Mouse (Mus musculus) kidney, adult 2 months (tissue): Measurements from ENCODE around the gene Apaf1. TPM values are rescaled to one million over a fixed set of nuclear protein-coding genes. Genes with fewer than 3 reads are reported as not detected.

ENCODE experiments used
- DNase-seq: peaks from one replicate; pipeline ENCODE4 v3.0.0; 2021
- H3K27ac ChIP-seq: fragments of 200-500 bp; 2 replicates; pipeline ENCODE4 v1.5.1; 2012; ENCODE audit warnings: low read depth, low read length, control low read depth, inconsistent platforms; ENCODE audit not compliant: insufficient read depth
- H3K27me3 ChIP-seq: fragments of 200-500 bp; replicated peaks from 2 replicates; pipeline ENCODE4 v1.6.1; 2012; ENCODE audit warnings: mild to moderate bottlenecking, moderate library complexity, low read length, inconsistent platforms; ENCODE audit not compliant: control insufficient read depth, insufficient read depth
- H3K36me3 ChIP-seq: fragments of 200-500 bp; 2 replicates; pipeline ENCODE4 v1.6.1; 2012; ENCODE audit warnings: mild to moderate bottlenecking, moderate library complexity, low read length, inconsistent platforms; ENCODE audit not compliant: control insufficient read depth, insufficient read depth
- H3K4me1 ChIP-seq: fragments of 200-500 bp; 2 replicates; pipeline ENCODE4 v1.6.1; 2011; ENCODE audit warnings: low read length; ENCODE audit not compliant: control insufficient read depth, insufficient read depth
- H3K4me3 ChIP-seq: fragments of 200-500 bp; 2 replicates; pipeline ENCODE4 v1.5.1; 2011; ENCODE audit warnings: mild to moderate bottlenecking, low read depth, low read length, control low read depth; ENCODE audit not compliant: insufficient read depth
- CTCF ChIP-seq: fragments of 200-500 bp; conservative IDR thresholded peaks from 2 replicates; pipeline ENCODE4 v1.5.1; 2011; ENCODE audit warnings: low read depth, mild to moderate bottlenecking, control low read depth, low read length, moderate library complexity, mixed read lengths; ENCODE audit not compliant: insufficient read depth, insufficient read length
- POLR2A ChIP-seq: fragments of 200-500 bp; IDR thresholded peaks from one replicate; pipeline ENCODE4 v1.6.1; 2011; ENCODE audit warnings: low read depth, low read length, control low read depth
- WGBS: fragments of 180-500 bp; shearing (Covaris S2); methylation state at CpG from one replicate; pipeline ENCODE4 v1.1.7; 2018; 5-methylcytosine and 5-hydroxymethylcytosine counted together
- polyA plus RNA-seq: library from polyadenylated mRNA; depleted of rRNA; stranded (reverse); fragments of >200 nt; gene quantifications from 2 replicates; pipeline ENCODE4 v1.2.3, GENCODE M21; 2012

Apaf1 gene
- polyA plus RNA-seq, 1 experiment = 4.4 TPM

DNA sequence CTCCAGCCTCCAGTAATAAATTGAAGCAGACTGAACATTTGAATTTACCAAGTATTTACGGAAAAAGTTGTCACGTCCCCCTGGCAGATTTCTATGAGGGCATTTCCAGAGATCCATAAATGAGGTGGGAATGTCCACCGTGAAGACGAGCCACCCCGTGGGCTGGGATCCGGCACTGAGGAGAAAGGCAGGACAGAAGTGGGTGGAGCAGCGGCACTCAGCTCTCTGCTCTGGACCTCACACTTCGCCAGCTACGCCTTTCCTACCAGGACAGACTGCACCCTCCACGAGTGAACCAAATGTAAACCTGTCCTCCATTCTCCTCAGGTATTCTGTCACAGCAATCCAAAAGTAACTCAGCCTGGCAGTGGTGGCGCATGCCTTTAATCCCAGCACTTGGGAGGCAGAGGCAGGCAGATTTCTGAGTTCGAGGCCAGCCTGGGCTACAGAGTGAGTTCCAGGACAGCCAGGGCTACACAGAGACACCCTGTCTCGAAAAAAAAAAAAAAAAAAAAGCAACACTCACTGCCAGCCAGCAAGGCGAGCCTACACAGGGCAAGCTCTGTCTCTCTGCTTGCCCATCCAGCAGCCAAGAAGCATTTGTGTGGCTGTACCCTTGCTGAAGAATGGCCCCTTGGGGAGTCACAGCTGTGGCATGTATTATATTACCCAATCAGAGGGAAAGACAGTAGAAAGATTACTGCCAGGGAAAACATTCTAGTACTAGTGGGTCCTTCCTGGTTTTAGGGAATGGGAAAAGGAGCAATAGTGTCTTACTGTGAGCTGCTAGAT, 20.4 kb upstream of the Apaf1 start:
- TF ChIP-seq POLR2A (no peak), CTCF (no peak)
- no peak for DNase-seq
- H3K4me1 ChIP-seq = no peaks in the 10 kb centered on the region
- H3K36me3 ChIP-seq = no peaks in the 10 kb centered on the region; the same call in 1 of the 2 replicates
- H3K4me3 ChIP-seq = no peak overlapping the region
- no peaks in the 10 kb centered on the region for H3K27me3 ChIP-seq
- WGBS = 95% methylated on average over 14 of the region's 14 CpGs
- no peak overlapping the region for H3K27ac ChIP-seq

DNA sequence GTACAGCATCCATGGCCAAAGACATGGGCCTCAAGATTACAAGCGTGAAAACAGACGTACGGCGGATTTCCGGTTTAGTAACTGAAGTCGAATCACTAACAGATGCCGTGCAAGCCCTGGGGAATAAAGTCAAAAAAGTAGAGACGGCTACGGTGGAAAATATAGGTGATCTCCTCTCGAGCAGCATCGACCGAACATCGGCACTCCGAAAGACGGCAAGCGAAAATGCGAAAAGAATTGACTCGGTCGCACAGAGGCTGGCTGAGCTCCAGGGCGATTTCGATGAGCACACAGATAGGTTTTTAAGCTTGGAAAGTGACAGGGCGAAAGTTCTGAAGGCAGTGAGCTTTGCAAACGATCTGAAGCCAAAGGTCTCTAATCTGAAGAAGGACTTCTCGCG, 19.4 kb upstream of the Apaf1 start:
- H3K36me3 ChIP-seq = no peaks in the 10 kb centered on the region; the same call in 1 of the 2 replicates
- no peak overlapping the region for H3K4me3 ChIP-seq
- TF ChIP-seq CTCF (no peak), POLR2A (no peak)
- H3K4me1 ChIP-seq = no peaks in the 10 kb centered on the region
- no peak overlapping the region for H3K27ac ChIP-seq
- 96% methylated on average over 25 of the region's 25 CpGs for WGBS
- no peak for DNase-seq
- no peaks in the 10 kb centered on the region for H3K27me3 ChIP-seq

GRCm38 (mm10) chr10:91100101-91100500, 17.5 kb upstream of the Apaf1 start:
- WGBS = 91% methylated on average over 1 of the region's 1 CpGs
- H3K36me3 ChIP-seq = no peaks in the 10 kb centered on the region; the same call in 1 of the 2 replicates

GRCm38 (mm10) chr10:91098056-91098455, 15.5 kb upstream of the Apaf1 start:
- Histone ChIP-seq H3K36me3 (no peaks in the 10 kb centered on the region; the same call in 1 of the 2 replicates), H3K4me3 (no peak overlapping the region), H3K27me3 (no peaks in the 10 kb centered on the region), H3K4me1 (no peaks in the 10 kb centered on the region), H3K27ac (no peak overlapping the region)
- TF ChIP-seq CTCF (no peak), POLR2A (no peak)
- 92% methylated on average over 8 of the region's 8 CpGs for WGBS
- DNase-seq = no peak

More at GRCm38 (mm10) chr10:91100101-91100500, 17.5 kb upstream of the Apaf1 start:
- no peak overlapping the region for H3K27ac ChIP-seq
- TF ChIP-seq CTCF (no peak), POLR2A (no peak)
- no peak for DNase-seq
- no peaks in the 10 kb centered on the region for H3K27me3 ChIP-seq
- H3K4me1 ChIP-seq = no peaks in the 10 kb centered on the region
- no peak overlapping the region for H3K4me3 ChIP-seq

DNA sequence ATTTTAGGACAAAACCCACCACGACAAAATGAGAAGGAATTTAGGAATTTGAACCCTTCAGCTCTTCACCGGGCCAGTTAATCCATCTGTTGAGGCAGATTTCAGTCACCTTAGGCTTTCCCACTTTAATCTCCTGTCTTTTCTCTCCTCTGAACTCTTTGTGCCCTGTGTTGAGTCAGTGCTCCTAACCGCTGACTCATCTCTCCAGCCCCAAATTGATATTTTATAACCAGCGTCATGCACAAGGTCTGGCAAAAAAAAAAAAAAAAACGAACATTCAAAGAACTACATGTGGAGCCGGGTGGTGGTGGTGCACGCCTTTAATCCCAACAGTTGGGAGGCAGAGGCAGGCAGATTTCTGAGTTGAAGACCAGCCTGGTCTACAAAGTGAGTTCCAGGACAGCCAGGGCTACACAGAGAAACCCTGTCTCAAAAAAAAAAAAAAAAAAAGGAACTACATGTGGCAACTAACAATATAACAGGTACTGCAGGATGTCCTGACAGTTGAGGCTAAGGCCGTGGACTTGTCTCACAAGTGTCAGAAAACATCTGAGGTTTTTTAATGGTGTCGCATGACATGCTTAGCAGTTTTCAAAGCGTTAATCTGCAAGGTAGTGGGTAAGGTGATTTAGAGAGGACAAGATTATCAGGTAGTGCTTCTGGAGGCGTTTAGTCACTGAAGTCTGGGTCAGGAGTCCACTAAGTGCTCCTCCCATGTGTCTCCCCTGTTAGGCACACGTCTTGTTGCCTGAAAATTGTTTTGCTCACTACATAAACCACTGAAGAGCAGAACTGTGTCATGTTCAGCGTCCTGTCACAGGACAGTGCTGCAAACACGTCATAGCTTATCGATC, 11.9 kb upstream of the Apaf1 start:
- peak; percentile 23 for DNase-seq
- Histone ChIP-seq H3K4me3 (no peak overlapping the region), H3K36me3 (no peaks in the 10 kb centered on the region; the same call in 1 of the 2 replicates), H3K27ac (no peak overlapping the region), H3K4me1 (no peaks in the 10 kb centered on the region), H3K27me3 (no peaks in the 10 kb centered on the region)
- no peak for TF ChIP-seq CTCF
- no peak for TF ChIP-seq POLR2A
- WGBS = 72% methylated on average over 15 of the region's 15 CpGs

- Histone ChIP-seq H3K4me1 (no peaks in the 10 kb centered on the region), H3K4me3 (no peak overlapping the region), H3K27ac (no peak overlapping the region), H3K27me3 (no peaks in the 10 kb centered on the region), H3K36me3 (no peaks in the 10 kb centered on the region; the same call in 1 of the 2 replicates)
- TF ChIP-seq CTCF = no peak
- no peak for TF ChIP-seq POLR2A
- 92% methylated on average over 4 of the region's 4 CpGs for WGBS
- no peak for DNase-seq
These were observed 10.2 kb upstream of the Apaf1 start for GRCm38 (mm10) chr10:91092812-91093211.

- H3K27me3 ChIP-seq = no peaks in the 10 kb centered on the region
- DNase-seq = no peak
- no peaks in the 10 kb centered on the region for H3K36me3 ChIP-seq
- no peak for TF ChIP-seq CTCF
- TF ChIP-seq POLR2A = no peak
- WGBS = 25% methylated on average over 12 of the region's 12 CpGs
- peak overlapping the region; percentile 47 for H3K27ac ChIP-seq
- no peaks in the 10 kb centered on the region for H3K4me1 ChIP-seq
- peak overlapping the region; percentile 73 for H3K4me3 ChIP-seq
These were observed 890 bp upstream of the Apaf1 start for GRCm38 (mm10) chr10:91083393-91083927.
